Mouse (Mus musculus): ENCODE measurements at regions not wholly inside any gene's neighbourhood (a gene's known extent, or its start where the extent isn't known, plus 50 kb on each side); places are given as distances from the start of the nearest gene placed in this dataset.

DNA sequence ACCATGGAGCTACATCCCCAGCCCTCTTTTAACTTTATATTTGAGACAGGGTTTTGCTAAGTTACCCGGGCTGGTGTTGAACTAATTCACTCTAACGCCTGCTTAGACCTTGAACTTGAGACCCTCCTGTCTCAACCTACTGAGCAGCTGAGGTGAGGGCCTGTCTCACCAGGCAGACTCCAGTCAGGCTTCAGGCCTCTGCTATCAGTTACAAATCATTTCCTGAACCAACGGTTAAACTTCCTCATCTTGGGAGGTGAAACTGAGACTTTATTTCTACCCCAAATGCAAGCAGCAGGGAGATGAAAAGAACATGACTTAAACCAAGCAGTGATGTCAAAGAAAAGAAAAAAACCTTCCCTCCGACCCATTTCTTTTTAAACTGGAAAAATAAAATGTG lies 183.5 kb downstream of the Sox4 start:
- Histone ChIP-seq H3K27me3 (ENCODE audit: insufficient read depth, low read length) (no peaks in the 10 kb centered on the region), H3K9me3 (ENCODE audit: low read length) (no peaks in the 10 kb centered on the region), H3K4me2 (ENCODE audit: low read depth, low read length) (no peak overlapping the region), H3K27ac (ENCODE audit: low read depth) (no peak overlapping the region), H3K9ac (replicated peaks) (no peak overlapping the region), H3K4me1 (ENCODE audit: insufficient read depth) (0 out of 2 replicates have a peak, but pooled peaks cover 2% of the 10 kb centered on the region), H3K4me3 (ENCODE audit: low read depth, low read length) (no peak overlapping the region), H3K36me3 (replicated peaks; ENCODE audit: insufficient read depth, low read length) (no peaks in the 10 kb centered on the region)
- TF ChIP-seq EP300 (IDR thresholded peaks at IDR 0.05; ENCODE audit: low read depth) (no peak), CTCF (IDR thresholded peaks at IDR 0.05; ENCODE audit: low read depth) (no peak)
- DNase-seq (no peak), ATAC-seq (no peak)
- 46% methylated on average over 4 of the region's 4 CpGs for WGBS (ENCODE audit: insufficient replicate concordance)

DNA sequence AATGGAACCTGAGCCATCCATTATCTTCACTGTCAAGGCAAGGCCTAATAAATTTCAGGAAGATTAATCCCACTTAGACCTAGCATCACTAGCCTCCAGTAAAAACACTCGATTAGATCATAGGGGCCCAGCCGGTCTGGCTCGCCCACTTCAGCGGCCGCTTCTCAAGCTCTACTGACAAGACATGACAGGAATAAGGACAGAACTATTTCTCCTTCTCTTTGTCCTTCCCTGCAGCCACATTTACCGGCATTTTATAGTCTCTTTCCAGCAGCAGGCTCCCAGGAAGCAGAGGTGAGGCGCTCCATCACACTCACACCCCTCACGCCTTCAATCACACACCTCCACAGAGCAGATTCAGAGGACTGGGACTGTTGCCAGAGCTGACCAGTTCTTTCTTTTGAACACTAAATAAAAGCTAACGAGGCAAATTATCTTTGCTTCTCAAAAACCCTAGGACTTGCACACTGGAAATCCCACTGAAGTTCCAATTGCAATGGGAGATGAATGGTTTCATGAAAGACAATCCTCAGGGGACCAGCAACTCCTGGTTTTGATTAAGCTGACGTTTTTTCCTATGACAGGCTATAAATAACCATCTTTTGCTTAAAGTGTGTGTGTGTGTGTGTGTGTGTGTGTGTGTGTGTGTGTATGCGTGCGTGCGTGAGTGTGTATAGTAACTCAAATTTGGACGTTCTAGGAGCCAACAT lies 184.6 kb downstream of the Sox4 start:
- no peaks in the 10 kb centered on the region for H3K9me3 ChIP-seq (ENCODE audit: low read length)
- ATAC-seq, result no peak
- H3K4me1 ChIP-seq (ENCODE audit: insufficient read depth), result 0 out of 2 replicates have a peak, but pooled peaks cover 2% of the 10 kb centered on the region
- no peak overlapping the region for H3K27ac ChIP-seq (ENCODE audit: low read depth)
- DNase-seq, result no peak
- no peaks in the 10 kb centered on the region for H3K36me3 ChIP-seq (replicated peaks; ENCODE audit: insufficient read depth, low read length)
- 78% methylated on average over 14 of the region's 14 CpGs for WGBS (ENCODE audit: insufficient replicate concordance)
- no peaks in the 10 kb centered on the region for H3K27me3 ChIP-seq (ENCODE audit: insufficient read depth, low read length)
- no peak overlapping the region for H3K4me2 ChIP-seq (ENCODE audit: low read depth, low read length)
- no peak overlapping the region for H3K9ac ChIP-seq (replicated peaks)
- no peak for TF ChIP-seq EP300 (IDR thresholded peaks at IDR 0.05; ENCODE audit: low read depth)
- TF ChIP-seq CTCF (IDR thresholded peaks at IDR 0.05; ENCODE audit: low read depth), result no peak
- no peak overlapping the region for H3K4me3 ChIP-seq (ENCODE audit: low read depth, low read length)

DNA sequence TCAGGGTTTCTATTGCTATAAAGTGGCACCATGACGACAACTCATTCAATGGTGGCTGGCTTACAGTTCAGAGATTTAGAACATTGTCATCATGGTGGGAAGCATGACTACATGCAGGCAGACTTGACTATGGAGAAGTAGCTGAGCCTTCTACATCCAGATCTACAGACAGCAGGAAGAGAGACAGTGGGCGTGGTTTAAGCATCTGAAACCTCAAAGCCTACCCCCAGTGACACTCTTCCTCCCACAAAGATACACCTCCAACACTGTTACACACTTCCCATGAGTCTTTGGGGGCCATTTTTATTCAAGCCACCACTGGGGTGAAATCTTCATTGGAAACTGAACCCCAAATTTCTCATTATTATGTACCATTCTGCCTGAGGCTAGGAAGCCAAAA lies 191.0 kb downstream of the Sox4 start:
- Histone ChIP-seq H3K27ac (ENCODE audit: low read depth) (no peak overlapping the region), H3K4me1 (ENCODE audit: insufficient read depth) (peaks cover 1% of the 10 kb centered on the region), H3K36me3 (replicated peaks; ENCODE audit: insufficient read depth, low read length) (no peaks in the 10 kb centered on the region), H3K9ac (replicated peaks) (no peak overlapping the region), H3K9me3 (ENCODE audit: low read length) (no peaks in the 10 kb centered on the region), H3K4me2 (ENCODE audit: low read depth, low read length) (no peak overlapping the region), H3K4me3 (ENCODE audit: low read depth, low read length) (no peak overlapping the region), H3K27me3 (ENCODE audit: insufficient read depth, low read length) (no peaks in the 10 kb centered on the region)
- DNase-seq (no peak), ATAC-seq (no peak)
- 58% methylated on average over 2 of the region's 2 CpGs for WGBS (ENCODE audit: insufficient replicate concordance)
- TF ChIP-seq CTCF (IDR thresholded peaks at IDR 0.05; ENCODE audit: low read depth), result no peak

DNA sequence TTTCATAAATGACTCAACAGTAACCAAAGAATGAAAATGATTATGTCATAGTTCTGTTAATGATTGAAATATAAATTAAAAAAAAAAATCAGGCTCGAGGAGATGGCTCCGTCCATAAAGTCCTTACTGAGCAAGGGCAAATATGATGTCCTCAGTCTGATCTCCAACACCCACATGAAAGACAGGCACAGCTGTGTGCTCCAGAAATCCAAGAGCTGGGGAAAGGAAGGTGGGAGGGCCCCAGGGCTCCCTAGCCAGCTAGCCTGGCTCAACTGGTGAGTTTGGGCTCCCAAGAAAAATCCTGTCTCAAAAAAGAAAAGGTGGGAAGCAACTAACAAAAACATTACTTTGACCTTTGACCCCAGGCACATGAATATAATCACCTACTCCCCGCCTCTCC lies 194.5 kb downstream of the Sox4 start:
- Histone ChIP-seq H3K4me2 (ENCODE audit: low read depth, low read length) (no peak overlapping the region), H3K9me3 (ENCODE audit: low read length) (no peaks in the 10 kb centered on the region), H3K4me1 (ENCODE audit: insufficient read depth) (peaks cover 4% of the 10 kb centered on the region), H3K36me3 (replicated peaks; ENCODE audit: insufficient read depth, low read length) (no peaks in the 10 kb centered on the region), H3K4me3 (ENCODE audit: low read depth, low read length) (no peak overlapping the region), H3K27me3 (ENCODE audit: insufficient read depth, low read length) (no peaks in the 10 kb centered on the region), H3K27ac (ENCODE audit: low read depth) (no peak overlapping the region), H3K9ac (replicated peaks) (no peak overlapping the region)
- ATAC-seq, result no peak
- DNase-seq, result no peak
- TF ChIP-seq CTCF (IDR thresholded peaks at IDR 0.05; ENCODE audit: low read depth), result no peak
- WGBS (ENCODE audit: insufficient replicate concordance), result 59% methylated on average over 3 of the region's 3 CpGs

DNA sequence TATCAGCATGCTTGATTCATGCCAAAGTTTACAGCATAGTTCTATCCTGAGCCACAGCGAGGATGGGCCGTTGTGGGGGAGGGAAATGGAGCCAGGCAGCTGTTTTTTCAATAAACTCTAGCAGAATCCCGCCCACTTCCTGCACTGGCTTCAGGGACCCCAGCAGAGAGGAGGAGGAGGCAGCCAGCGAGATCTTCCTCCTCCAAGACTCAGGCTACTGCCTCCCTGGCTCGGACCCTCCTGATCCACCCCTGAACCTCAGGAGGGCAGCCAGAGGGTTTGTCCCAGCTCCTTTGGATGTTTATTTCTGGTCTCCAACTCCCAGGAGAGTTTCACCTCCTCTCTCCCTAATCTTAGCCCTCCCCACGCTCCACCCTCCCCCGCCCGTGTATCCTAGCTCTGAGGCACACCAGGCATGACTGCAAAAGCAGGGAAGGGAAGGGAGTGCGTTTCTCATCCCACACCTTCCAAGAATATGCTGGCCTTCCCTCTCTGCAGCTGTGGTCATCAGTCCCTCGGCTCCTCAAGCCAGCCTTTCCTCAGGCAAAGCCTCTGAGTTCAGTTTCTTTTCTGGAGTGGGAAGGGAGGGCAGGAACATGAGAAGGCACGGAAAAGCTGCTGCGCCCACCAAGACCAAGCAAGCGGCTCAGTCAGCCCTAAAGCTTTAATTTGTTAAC lies 195.5 kb downstream of the Sox4 start:
- peak; percentile 61 for ATAC-seq
- H3K9ac ChIP-seq (replicated peaks), result peak overlapping the region; percentile 32; the same call in 1 of the 2 replicates
- WGBS (ENCODE audit: insufficient replicate concordance), result 5% methylated on average over 13 of the region's 13 CpGs

DNA sequence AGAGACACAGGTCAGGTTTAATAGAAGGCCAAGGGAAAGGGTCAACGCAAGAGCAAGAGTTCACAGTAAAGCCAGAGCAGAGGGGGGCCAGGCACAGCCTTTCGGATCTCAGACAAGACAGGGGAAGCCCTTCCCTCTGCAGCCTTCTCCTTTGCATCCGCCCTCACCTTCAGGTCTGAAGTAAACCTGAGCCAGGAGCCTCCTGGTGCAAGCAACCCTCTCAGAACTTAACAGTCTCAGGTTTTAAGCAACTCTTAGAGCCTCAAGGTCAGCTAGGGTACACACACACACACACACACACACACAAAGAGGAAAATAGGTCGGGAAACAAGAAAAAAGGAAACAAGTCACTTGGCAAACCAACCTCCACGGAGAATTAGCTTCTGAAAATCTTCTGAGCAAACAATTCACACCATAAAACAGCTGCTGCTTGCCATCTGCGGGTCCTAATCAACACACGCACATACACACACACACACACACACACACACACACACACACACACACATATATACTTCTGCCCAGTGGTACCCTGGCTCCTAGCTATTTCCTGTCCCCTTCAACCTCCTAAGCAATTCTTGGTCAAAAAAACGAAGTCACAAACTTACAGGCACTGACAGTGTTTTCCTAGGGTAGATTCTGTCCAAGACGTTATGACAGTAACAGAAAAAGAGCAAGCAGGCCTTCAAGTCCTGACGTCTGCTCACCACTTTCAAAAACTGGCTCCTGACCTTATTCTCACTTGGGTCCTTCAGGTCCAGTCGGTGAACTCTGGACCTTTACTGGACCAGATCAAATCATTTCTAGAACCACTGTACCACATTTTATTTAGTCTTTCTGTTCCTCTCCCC lies 196.4 kb downstream of the Sox4 start:
- H3K9ac ChIP-seq (replicated peaks), result peak overlapping the region; percentile 32; the same call in 1 of the 2 replicates
- peak overlapping the region; percentile 65 for H3K4me2 ChIP-seq (ENCODE audit: low read depth, low read length)
- no peaks in the 10 kb centered on the region for H3K27me3 ChIP-seq (ENCODE audit: insufficient read depth, low read length)
- 30% methylated on average over 11 of the region's 11 CpGs for WGBS (ENCODE audit: insufficient replicate concordance)
- H3K9me3 ChIP-seq (ENCODE audit: low read length), result no peaks in the 10 kb centered on the region
- TF ChIP-seq CTCF (IDR thresholded peaks at IDR 0.05; ENCODE audit: low read depth), result no peak
- TF ChIP-seq EP300 (IDR thresholded peaks at IDR 0.05; ENCODE audit: low read depth), result no peak
- 0 out of 2 replicates have a peak overlapping the region, but pooled peaks have one; percentile 57 for H3K27ac ChIP-seq (ENCODE audit: low read depth)
- H3K36me3 ChIP-seq (replicated peaks; ENCODE audit: insufficient read depth, low read length), result no peaks in the 10 kb centered on the region
- no peak for DNase-seq
- H3K4me3 ChIP-seq (ENCODE audit: low read depth, low read length), result peak overlapping the region; percentile 31; the same call in 1 of the 2 replicates
- H3K4me1 ChIP-seq (ENCODE audit: insufficient read depth), result peaks cover 4% of the 10 kb centered on the region
- no peak for ATAC-seq

More for the DNA sequence above, 195.5 kb downstream of the Sox4 start:
- Histone ChIP-seq H3K4me3 (ENCODE audit: low read depth, low read length) (peak overlapping the region; percentile 31; the same call in 1 of the 2 replicates), H3K4me1 (ENCODE audit: insufficient read depth) (peaks cover 4% of the 10 kb centered on the region), H3K27ac (ENCODE audit: low read depth) (peak overlapping the region; percentile 57), H3K9me3 (ENCODE audit: low read length) (no peaks in the 10 kb centered on the region), H3K4me2 (ENCODE audit: low read depth, low read length) (peak overlapping the region; percentile 65), H3K27me3 (ENCODE audit: insufficient read depth, low read length) (no peaks in the 10 kb centered on the region), H3K36me3 (replicated peaks; ENCODE audit: insufficient read depth, low read length) (no peaks in the 10 kb centered on the region)
- DNase-seq, result peak; percentile 54
- TF ChIP-seq CTCF (IDR thresholded peaks at IDR 0.05; ENCODE audit: low read depth) (no peak), EP300 (IDR thresholded peaks at IDR 0.05; ENCODE audit: low read depth) (no peak)
